Mouse (Mus musculus) bone marrow, adult 2 months (tissue): ENCODE results near the gene Otop2. TPM values are rescaled to one million over a fixed set of nuclear protein-coding genes. Genes with fewer than 3 reads are reported as not detected.

Source experiments
- H3K27ac ChIP-seq: fragments of 200-500 bp; 2 replicates; pipeline ENCODE4 v1.5.1; 2012; ENCODE audit warnings: low read depth, mild to moderate bottlenecking, control low read depth, inconsistent platforms, low read length; ENCODE audit not compliant: control insufficient read depth, poor library complexity, insufficient read depth
- H3K4me1 ChIP-seq: fragments of 200-500 bp; 2 replicates; pipeline ENCODE4 v1.6.1; 2011; ENCODE audit warnings: low read length; ENCODE audit not compliant: control insufficient read depth, insufficient read depth
- H3K4me3 ChIP-seq: fragments of 200-500 bp; replicated peaks from 2 replicates; pipeline ENCODE3; 2011; ENCODE audit warnings: mild to moderate bottlenecking, low read depth, low read length, control low read depth; ENCODE audit not compliant: control insufficient read depth
- CTCF ChIP-seq: fragments of 200-500 bp; IDR thresholded peaks from 2 replicates; pipeline ENCODE4 v1.5.1; 2011; ENCODE audit warnings: low read length, control low read depth; ENCODE audit not compliant: control insufficient read depth, insufficient read depth
- POLR2A ChIP-seq: fragments of 200-500 bp; IDR thresholded peaks from 2 replicates; pipeline ENCODE4 v1.6.1; 2011; ENCODE audit warnings: low read depth, mild to moderate bottlenecking, control low read depth, low read length, borderline replicate concordance; ENCODE audit not compliant: control insufficient read depth
- WGBS: fragments of 180-500 bp; shearing (Covaris S2); methylation state at CpG from one replicate; pipeline ENCODE4 v1.1.7; 2018; 5-methylcytosine and 5-hydroxymethylcytosine counted together
- polyA plus RNA-seq: library from polyadenylated mRNA; stranded (reverse); fragments of >200 nt; gene quantifications from 2 replicates; pipeline ENCODE4 v1.2.4, GENCODE M21; 2011; ENCODE audit warnings: low replicate concordance; ENCODE audit not compliant: missing spikeins, insufficient read depth, insufficient read length

The Otop2 gene
- polyA plus RNA-seq: not detected in 2 replicates

DNA sequence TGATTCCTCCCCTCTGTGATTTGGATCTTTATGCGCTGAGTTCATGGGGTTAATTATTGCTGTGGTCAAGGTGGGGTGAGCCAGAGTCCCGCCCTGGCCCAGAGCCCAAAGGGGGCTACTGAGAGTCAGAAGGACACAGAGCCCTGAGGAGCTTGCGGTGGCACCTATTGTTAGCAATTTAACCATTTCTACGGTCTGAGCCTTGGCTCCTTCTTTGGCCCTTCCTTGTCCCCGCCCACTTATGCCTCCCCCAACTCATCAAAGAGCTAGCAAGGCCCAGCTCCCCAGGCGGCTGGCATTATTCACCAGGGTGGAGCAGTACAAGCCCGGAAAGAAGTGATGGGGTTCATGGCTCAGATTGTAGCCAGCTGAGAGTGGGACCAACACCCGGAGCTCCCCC is at the start of gene Otop2:
Otop2 (plus strand) TSS at position 301 of the 400 bp plus-strand sequence.
- TF ChIP-seq CTCF: no peak
- TF ChIP-seq POLR2A: no peak
- Histone ChIP-seq H3K4me3 (no peak within 1 kb of the TSS), H3K27ac (no peak within 1 kb of the TSS; the same call in 1 of the 2 replicates), H3K4me1 (no peaks in the 10 kb centered on the region)
- WGBS: 55% methylated on average over 8 of the region's 8 CpGs

DNA sequence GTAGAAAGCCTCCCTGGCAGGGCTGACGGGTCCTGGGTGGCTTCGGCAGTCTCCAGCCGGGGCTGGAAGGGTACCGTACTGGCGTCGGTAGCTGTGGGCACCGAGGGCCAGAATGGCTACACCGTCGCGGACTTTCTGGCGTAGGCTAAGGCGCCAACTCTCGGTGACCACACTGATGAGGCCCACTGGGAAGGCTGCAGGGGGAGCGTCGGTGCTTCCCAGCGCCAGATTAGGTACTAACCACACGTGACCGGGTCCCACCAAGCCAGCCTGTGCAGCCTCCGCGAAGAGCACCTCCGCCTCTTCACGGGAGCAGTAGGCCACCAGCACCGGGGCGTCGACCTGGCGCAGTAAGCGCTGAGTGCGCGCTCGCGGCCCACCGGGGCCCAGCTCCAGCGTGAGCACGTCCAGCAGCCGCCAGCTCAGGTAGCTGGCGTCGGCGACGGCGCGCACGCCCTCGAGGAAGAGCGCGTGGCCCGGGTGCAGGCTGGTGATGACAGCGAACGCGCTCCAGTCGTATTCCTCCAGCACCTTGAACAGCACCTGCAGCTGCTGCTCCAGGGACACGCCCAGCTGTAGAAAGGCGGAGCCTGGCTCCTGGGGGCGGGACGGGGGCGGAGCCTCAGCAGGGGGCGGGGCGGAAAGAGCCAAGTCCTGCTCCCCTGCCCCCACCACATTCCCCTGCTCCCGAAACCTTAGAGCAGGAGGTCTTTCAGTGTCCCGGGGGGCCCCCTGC is 49.0 kb upstream of the Otop2 start:
- TF ChIP-seq CTCF (no peak), POLR2A (no peak)
- no peak overlapping the region for H3K4me3 ChIP-seq
- WGBS: 20% methylated on average over 59 of the region's 59 CpGs
- no peaks in the 10 kb centered on the region for H3K4me1 ChIP-seq
- H3K27ac ChIP-seq: no peak overlapping the region

DNA sequence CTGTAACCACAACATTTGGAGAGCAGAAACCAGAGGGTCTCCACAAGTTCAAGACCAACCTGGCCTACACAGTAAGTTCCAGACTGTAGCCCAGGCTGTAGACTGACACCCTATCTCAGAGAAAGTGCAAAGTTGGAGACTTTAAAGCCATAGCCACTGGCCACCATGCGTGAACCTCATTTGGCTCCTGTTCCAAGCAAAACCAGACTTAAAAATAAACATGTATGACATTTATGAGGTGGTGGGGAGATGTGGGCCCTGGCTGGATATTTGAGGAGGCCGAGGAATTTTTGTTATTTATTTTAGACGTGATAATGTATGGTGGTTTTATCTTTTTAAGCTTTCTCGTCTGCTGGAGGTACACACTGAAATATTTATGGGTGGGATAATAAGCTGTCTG is 47.8 kb upstream of the Otop2 start:
- WGBS: 77% methylated on average over 4 of the region's 4 CpGs
- H3K4me1 ChIP-seq: no peaks in the 10 kb centered on the region
- H3K4me3 ChIP-seq: no peak overlapping the region
- no peak overlapping the region for H3K27ac ChIP-seq
- TF ChIP-seq POLR2A (no peak), CTCF (no peak)

DNA sequence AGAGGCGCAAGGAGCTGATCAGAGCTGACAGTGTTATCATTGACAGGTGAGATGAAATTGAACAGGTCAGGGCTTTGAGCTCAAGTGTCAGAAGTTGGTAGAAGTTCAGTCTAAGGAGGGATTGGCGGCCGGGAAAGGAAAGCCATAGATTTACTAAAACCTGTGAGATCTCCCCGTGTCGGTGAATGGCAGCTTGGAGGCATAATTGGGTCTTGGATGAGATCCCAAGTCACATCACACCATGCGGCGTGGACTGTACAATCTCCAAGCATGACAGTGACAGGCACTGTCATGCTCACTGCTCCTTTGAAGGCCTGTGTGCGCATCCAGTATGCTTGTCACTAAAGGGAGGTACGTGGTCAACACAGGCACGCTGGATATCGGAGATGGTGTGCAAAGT is 44.0 kb upstream of the Otop2 start:
- no peak overlapping the region for H3K27ac ChIP-seq
- 81% methylated on average over 11 of the region's 11 CpGs for WGBS
- no peaks in the 10 kb centered on the region for H3K4me1 ChIP-seq
- TF ChIP-seq POLR2A: no peak
- no peak for TF ChIP-seq CTCF
- H3K4me3 ChIP-seq: no peak overlapping the region

DNA sequence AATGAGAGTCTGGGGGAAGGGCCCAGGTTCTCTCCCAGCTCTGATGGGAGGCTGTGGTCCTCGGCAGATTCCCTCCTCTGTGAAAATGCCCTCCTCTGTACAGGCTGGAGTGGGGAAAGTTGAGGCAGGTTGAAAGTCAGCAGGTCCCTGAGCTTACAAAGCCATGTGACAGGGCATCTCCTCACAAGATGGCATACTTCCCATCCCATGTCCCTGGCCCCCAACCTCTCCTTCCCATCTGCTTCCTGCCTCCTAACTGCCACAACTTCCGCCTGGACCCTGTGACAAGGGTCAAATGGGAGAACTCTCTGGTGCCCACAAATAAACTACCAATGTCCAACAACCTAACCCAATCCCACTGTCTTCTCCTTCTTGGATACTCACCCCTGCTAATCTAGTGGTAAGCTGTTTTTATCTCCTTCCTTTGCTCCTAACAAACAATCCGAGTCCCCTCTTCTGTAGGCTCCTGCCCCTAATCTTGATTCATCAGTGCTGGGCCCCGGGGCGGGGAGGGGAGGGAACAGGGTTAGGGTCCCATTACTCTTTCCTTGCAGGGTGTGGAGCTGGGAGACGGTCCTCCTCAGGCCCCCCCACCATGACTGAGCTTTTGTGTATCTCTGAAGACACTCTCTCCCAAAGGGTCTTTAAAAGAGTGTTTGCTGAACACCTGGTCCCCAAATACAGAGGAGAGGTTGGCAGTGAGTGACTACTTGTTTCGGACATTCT is 42.7 kb upstream of the Otop2 start:
- Histone ChIP-seq H3K27ac (no peak overlapping the region), H3K4me3 (no peak overlapping the region), H3K4me1 (no peaks in the 10 kb centered on the region)
- TF ChIP-seq CTCF (no peak), POLR2A (no peak)
- WGBS: 51% methylated on average over 7 of the region's 7 CpGs

DNA sequence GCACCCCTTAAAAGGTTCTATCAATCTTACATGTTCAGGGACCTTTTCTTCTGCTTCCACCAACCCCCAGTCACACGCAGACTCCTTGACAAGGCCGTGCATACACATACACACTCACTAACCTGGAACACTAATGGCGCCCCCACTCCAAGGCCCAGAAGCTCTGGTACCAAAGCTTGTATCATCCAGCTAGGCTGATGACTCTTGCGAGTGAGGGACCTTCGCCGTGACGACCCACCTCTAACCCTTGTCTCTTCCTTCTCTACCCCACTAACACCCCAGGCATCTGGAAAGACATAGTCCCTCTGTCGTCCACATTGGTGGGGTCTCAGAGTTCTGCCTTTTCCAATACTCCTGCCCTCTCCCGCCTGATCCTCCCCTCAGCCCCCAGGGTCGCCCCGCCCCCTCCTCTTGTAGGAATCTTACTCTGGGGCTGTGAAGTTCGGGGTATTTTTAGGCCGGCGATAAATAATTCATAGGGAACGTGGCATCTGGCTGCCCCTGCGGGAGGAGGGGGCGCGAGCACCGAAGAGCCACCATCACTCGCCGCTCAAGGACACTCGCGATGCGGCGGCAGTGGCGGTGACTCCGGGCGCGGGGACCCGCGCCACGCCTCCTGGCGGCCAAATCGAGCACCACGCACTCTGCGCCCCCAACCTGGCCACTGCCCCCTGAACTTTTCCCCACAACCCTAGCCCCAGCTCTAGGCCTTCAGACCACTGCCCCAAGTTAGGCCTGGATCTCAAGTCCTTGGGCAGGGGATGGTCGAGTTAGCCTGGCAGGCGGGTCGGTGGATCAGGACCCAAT is 41.9 kb upstream of the Otop2 start:
- no peak for TF ChIP-seq POLR2A
- TF ChIP-seq CTCF: peak; percentile 49; the same call in 1 of the 2 replicates
- Histone ChIP-seq H3K4me3 (no peak overlapping the region), H3K4me1 (no peaks in the 10 kb centered on the region), H3K27ac (no peak overlapping the region; the same call in 1 of the 2 replicates)
- 14% methylated on average over 39 of the region's 39 CpGs for WGBS

DNA sequence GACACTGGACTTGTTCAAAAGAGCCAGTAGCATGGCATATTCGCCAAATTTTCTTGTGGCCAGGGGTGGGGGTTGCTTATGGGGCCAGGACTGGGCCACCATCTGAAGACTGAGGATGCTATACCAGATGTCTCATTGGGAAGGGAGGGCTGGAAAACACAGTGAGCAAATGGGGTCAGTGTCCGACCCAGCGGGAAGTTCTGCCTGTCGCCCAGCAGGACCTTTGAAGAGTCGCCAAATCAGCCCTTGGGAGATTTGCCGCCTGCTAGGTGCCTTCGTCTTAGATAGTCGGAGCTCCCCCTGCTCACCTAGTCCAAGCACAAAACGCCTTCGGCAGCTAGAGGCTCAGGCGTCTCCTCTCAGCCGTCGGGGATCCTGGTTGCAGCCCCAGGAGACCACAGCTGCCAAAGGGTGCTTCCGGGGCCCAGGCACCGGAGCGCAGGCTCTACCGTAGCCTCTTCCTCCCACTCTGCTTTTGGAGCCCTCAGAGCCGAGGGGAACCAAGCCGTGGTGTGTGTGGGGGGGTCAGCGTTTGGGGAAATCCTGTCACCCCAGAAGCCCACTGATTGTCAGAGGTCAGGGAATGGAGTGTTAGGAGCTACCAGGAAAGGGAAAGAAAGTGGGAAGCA is 41.1 kb upstream of the Otop2 start:
- 3% methylated on average over 20 of the region's 20 CpGs for WGBS
- Histone ChIP-seq H3K4me3 (no peak overlapping the region), H3K27ac (no peak overlapping the region), H3K4me1 (no peaks in the 10 kb centered on the region)
- no peak for TF ChIP-seq POLR2A

DNA sequence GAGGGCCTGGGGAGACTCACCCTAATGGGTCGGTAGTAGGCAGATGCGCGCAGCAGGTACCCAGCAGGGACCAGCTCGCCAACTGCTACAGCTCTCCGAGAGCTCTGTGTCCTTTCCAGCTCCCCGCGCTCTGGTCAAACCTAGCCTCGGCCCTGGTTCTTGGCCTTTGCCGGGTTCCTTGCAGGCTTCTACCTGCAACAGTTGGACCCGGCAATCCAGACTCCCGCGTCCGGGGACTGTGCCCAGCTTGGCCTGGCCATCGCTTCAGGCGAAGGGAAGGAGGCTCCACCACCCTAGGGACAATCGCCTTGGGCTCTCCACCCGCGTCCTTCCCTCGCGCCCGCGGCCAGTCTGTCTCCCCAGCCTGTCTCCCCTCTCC is 40.6 kb upstream of the Otop2 start:
- 8% methylated on average over 22 of the region's 22 CpGs for WGBS
- Histone ChIP-seq H3K27ac (no peak overlapping the region), H3K4me3 (no peak overlapping the region), H3K4me1 (no peaks in the 10 kb centered on the region)
- TF ChIP-seq POLR2A: no peak
- TF ChIP-seq CTCF: no peak
